Mouse (Mus musculus) E14TG2a.4 (cell line): ENCODE data around the gene Ppp4r2.

Source experiments
- CTCF ChIP-seq: conservative IDR thresholded peaks from 2 replicates; pipeline ENCODE4 v1.5.1; 2014; ENCODE audit warnings: low read length
- NANOG ChIP-seq: IDR thresholded peaks from 2 replicates; pipeline ENCODE4 v1.6.1; 2014; ENCODE audit warnings: borderline replicate concordance, low read length, mixed read lengths
- POU5F1 ChIP-seq: IDR thresholded peaks from 2 replicates; pipeline ENCODE4 v1.6.1; 2014; ENCODE audit warnings: low read length, borderline replicate concordance

DNA sequence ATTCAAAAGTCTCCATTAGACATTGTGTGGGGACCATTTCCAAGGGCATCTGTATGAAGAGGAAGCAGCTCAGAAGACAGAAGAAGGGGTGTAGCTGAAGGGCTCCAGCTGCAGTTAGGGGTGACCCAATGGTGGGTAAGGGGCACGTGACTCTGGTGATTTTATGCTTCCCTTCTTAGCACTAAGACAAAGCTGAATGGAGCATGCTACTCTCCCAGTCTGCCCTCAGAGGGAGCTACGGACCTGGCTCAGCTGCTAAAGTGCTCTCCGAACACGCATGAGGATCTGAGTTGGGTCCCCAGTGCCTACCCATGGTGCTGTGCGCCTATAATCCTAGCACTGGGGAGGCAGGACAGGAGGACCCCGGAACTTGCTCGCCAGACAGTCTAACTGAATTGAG lies 52.0 kb downstream of the Ppp4r2 start:
- TF ChIP-seq CTCF, result no peak
- no peak for TF ChIP-seq NANOG
- no peak for TF ChIP-seq POU5F1
